Mouse (Mus musculus) heart, embryonic 14.5 days (tissue): ENCODE results near the gene Alpk1. TPM values are rescaled to one million over a fixed set of nuclear protein-coding genes. Genes with fewer than 3 reads are reported as not detected.

Experiments used
- ATAC-seq: fragments of 200-750 bp; cut with Nextera tagmentation; 2 replicates; pipeline ENCODE4 v1.8.0; 2017; ENCODE audit warnings: low read depth, moderate TSS enrichment; ENCODE audit not compliant: insufficient number of reproducible peaks, insufficient read depth, low FRiP score
- H3K27ac ChIP-seq, 2 experiments: fragments of 200-500 bp in 1 of 2; fragments of 300-500 bp in 1 of 2; sonication (generic) in 1 of 2; replicated peaks in 1 of 2; 2 replicates each; pipeline ENCODE4 v1.5.1; 2012 to 2014; ENCODE audit warnings: low read depth in 2 of 2, low read length in 2 of 2, control low read depth in 1 of 2, mild to moderate bottlenecking in 1 of 2, mixed read lengths in 1 of 2; ENCODE audit not compliant: control insufficient read depth in 1 of 2, insufficient read depth in 1 of 2
- H3K27me3 ChIP-seq: fragments of 300-500 bp; sonication (generic); 2 replicates; pipeline ENCODE4 v1.6.1; 2014; ENCODE audit warnings: mild to moderate bottlenecking, low read length, control low read depth; ENCODE audit not compliant: control insufficient read depth, insufficient read depth
- H3K36me3 ChIP-seq: fragments of 300-500 bp; sonication (generic); 2 replicates; pipeline ENCODE4 v1.6.1; 2014; ENCODE audit warnings: mild to moderate bottlenecking, control low read depth, low read length, mixed read lengths; ENCODE audit not compliant: control insufficient read depth, insufficient read depth
- H3K4me1 ChIP-seq, 2 experiments: fragments of 200-500 bp in 1 of 2; fragments of 300-500 bp in 1 of 2; sonication (generic) in 1 of 2; 2 replicates each; pipeline ENCODE4 v1.6.1; 2012 to 2014; ENCODE audit warnings: low read length in 2 of 2, control low read depth in 1 of 2, mixed read lengths in 1 of 2; ENCODE audit not compliant: control insufficient read depth in 2 of 2, insufficient read depth in 2 of 2
- H3K4me2 ChIP-seq: fragments of 300-500 bp; sonication (generic); 2 replicates; pipeline ENCODE4 v1.6.1; 2014; ENCODE audit warnings: mild to moderate bottlenecking, low read length
- H3K4me3 ChIP-seq, 2 experiments: fragments of 200-500 bp in 1 of 2; fragments of 300-500 bp in 1 of 2; sonication (generic) in 1 of 2; 2 replicates each; pipeline ENCODE4 v1.5.1; 2012 to 2014; ENCODE audit warnings: low read length in 2 of 2, mild to moderate bottlenecking in 2 of 2, control low read depth in 1 of 2, low read depth in 1 of 2, moderate library complexity in 1 of 2; ENCODE audit not compliant: control insufficient read depth in 1 of 2, insufficient read depth in 1 of 2
- H3K9ac ChIP-seq: fragments of 300-500 bp; sonication (generic); 2 replicates; pipeline ENCODE4 v1.6.1; 2014; ENCODE audit warnings: mild to moderate bottlenecking, low read length
- H3K9me3 ChIP-seq: fragments of 300-500 bp; sonication (generic); 2 replicates; pipeline ENCODE4 v1.6.1; 2016; ENCODE audit warnings: low read length, control low read depth; ENCODE audit not compliant: control insufficient read depth
- WGBS: fragments of 180-500 bp; shearing (Covaris S2); extraction: QIAGEN DNeasy Blood & Tissue Kit; methylation state at CpG from one replicate; pipeline ENCODE4 v1.1.7; 2014; 5-methylcytosine and 5-hydroxymethylcytosine counted together
- polyA plus RNA-seq: library from polyadenylated mRNA; unstranded; fragments of >200 nt; fragmentation: Nextera tagmentation; extraction: Ambion mirVana; gene quantifications from 2 replicates; pipeline ENCODE4 v1.2.1, GENCODE M21; 2014

Gene Alpk1
- polyA plus RNA-seq, 1 experiment from 2014 or later, result 2.0 TPM

- ATAC-seq, result no peak
- 70% methylated on average over 7 of the region's 7 CpGs for WGBS
- Histone ChIP-seq H3K36me3 (peaks cover 51% of the 10 kb centered on the region), H3K4me3 (no peak overlapping the region), H3K4me2 (no peak overlapping the region), H3K27ac (no peak overlapping the region), H3K9me3 (no peaks in the 10 kb centered on the region), H3K27me3 (no peaks in the 10 kb centered on the region), H3K9ac (no peak overlapping the region), H3K4me1 (no peaks in the 10 kb centered on the region)
Observed at GRCm38 (mm10) chr3:127817120-127817683, 36.9 kb upstream of the Alpk1 start.

- 89% methylated on average over 7 of the region's 7 CpGs for WGBS
- Histone ChIP-seq H3K4me1 (peaks cover 0 to 2% of the 10 kb centered on the region in 2 experiments; a peak in 1 of 4 replicates), H3K36me3 (peaks cover 62% of the 10 kb centered on the region), H3K4me2 (no peak overlapping the region), H3K27me3 (no peaks in the 10 kb centered on the region), H3K27ac (no peak overlapping the region), H3K9me3 (no peaks in the 10 kb centered on the region), H3K4me3 (no peak overlapping the region), H3K9ac (no peak overlapping the region)
- ATAC-seq, result no peak
Observed at GRCm38 (mm10) chr3:127809103-127809502, 28.8 kb upstream of the Alpk1 start.

GRCm38 (mm10) chr3:127807846-127808245 lies 27.5 kb upstream of the Alpk1 start:
- Histone ChIP-seq H3K4me1 (peaks cover 0 to 2% of the 10 kb centered on the region in 2 experiments; a peak in 1 of 4 replicates), H3K27ac (no peak overlapping the region), H3K9ac (no peak overlapping the region), H3K9me3 (no peaks in the 10 kb centered on the region), H3K27me3 (no peaks in the 10 kb centered on the region), H3K36me3 (peaks cover 50% of the 10 kb centered on the region), H3K4me2 (no peak overlapping the region), H3K4me3 (no peak overlapping the region)
- ATAC-seq, result no peak
- 87% methylated on average over 5 of the region's 5 CpGs for WGBS

- no peak overlapping the region for H3K4me3 ChIP-seq
- no peak overlapping the region for H3K27ac ChIP-seq
- no peaks in the 10 kb centered on the region for H3K9me3 ChIP-seq
- no peaks in the 10 kb centered on the region for H3K27me3 ChIP-seq
- H3K9ac ChIP-seq, result no peak overlapping the region
- peaks cover 0 to 2% of the 10 kb centered on the region in 2 experiments; a peak in 1 of 4 replicates for H3K4me1 ChIP-seq
- ATAC-seq, result no peak
- 85% methylated on average over 6 of the region's 6 CpGs for WGBS
- H3K36me3 ChIP-seq, result peaks cover 36% of the 10 kb centered on the region
- no peak overlapping the region for H3K4me2 ChIP-seq
Observed at GRCm38 (mm10) chr3:127805991-127806390, 25.7 kb upstream of the Alpk1 start.

DNA sequence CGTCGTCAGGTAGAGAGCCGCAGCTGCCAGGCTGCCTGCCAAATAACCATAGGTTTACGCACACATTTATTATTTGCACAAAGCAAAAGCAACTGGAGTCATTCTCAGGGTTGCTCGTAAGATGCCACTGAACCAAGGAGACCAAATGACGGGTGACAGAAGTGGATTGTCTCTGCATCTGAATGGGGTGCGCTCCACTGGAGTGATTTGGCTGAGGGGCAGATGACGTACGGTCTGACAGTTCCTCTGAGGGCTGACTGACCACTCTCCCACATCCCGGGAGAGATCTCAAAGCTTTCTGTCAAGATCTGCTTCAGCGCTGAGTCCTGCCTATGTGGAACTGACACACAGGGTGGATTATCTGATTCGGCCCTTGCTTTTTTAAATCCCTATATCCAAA lies 24.7 kb upstream of the Alpk1 start:
- no peak overlapping the region for H3K27ac ChIP-seq
- WGBS, result 84% methylated on average over 12 of the region's 12 CpGs
- H3K36me3 ChIP-seq, result peaks cover 36% of the 10 kb centered on the region
- no peaks in the 10 kb centered on the region for H3K27me3 ChIP-seq
- no peaks in the 10 kb centered on the region for H3K9me3 ChIP-seq
- peaks cover 0 to 2% of the 10 kb centered on the region in 2 experiments; a peak in 1 of 4 replicates for H3K4me1 ChIP-seq
- ATAC-seq, result no peak
- no peak overlapping the region for H3K4me3 ChIP-seq
- H3K4me2 ChIP-seq, result no peak overlapping the region
- H3K9ac ChIP-seq, result no peak overlapping the region

GRCm38 (mm10) chr3:127804439-127804838 lies 24.1 kb upstream of the Alpk1 start:
- H3K9ac ChIP-seq, result no peak overlapping the region
- 77% methylated on average over 4 of the region's 4 CpGs for WGBS
- no peaks in the 10 kb centered on the region for H3K4me1 ChIP-seq
- H3K27ac ChIP-seq, result no peak overlapping the region
- peaks cover 34% of the 10 kb centered on the region for H3K36me3 ChIP-seq
- ATAC-seq, result no peak
- H3K4me2 ChIP-seq, result no peak overlapping the region
- H3K27me3 ChIP-seq, result no peaks in the 10 kb centered on the region
- H3K9me3 ChIP-seq, result no peaks in the 10 kb centered on the region
- no peak overlapping the region for H3K4me3 ChIP-seq

DNA sequence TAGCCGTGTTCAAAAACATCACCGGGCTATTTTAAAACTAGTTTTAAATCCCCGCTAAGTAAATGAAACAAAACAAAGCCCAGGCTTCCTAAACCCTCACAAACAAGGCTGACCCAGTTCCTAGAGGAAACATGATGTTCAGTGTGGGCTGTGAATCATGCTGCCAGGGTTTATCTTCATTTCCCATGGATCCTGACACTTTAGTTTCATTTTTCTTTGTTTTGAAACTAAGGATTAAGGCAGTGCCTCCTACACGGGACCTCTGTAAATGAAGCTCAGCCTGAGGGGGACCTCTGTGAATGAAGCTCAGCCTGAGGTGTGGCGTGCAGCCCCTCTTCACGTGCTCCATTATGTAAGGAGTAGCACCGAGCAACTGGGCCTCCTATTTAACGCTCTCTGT lies 22.5 kb upstream of the Alpk1 start:
- H3K4me3 ChIP-seq, result no peak overlapping the region
- H3K27ac ChIP-seq, result no peak overlapping the region
- 36% methylated on average over 8 of the region's 8 CpGs for WGBS
- no peak overlapping the region for H3K9ac ChIP-seq
- H3K36me3 ChIP-seq, result peaks cover 18% of the 10 kb centered on the region
- no peaks in the 10 kb centered on the region for H3K4me1 ChIP-seq
- no peak for ATAC-seq
- H3K27me3 ChIP-seq, result no peaks in the 10 kb centered on the region
- peak overlapping the region; percentile 34 for H3K4me2 ChIP-seq
- H3K9me3 ChIP-seq, result no peaks in the 10 kb centered on the region

DNA sequence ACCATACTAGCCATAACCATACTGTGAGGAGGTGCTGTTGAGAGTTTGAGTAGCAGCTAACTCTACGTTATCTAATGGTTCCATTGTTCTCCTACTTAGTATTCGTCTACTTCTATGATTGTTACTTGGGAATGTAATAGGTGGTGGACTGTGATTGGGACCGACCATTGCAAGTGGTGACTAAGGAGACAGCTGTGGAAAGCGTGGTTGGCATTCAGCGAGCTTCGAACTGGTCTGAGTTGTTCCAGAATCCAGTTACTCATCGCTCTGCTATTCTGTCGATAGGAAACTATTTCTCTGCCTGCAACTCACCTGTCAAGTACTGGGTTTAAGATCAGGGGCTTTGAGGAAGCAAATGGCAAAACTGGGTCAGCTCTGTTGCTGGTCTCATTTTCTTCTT lies 20.8 kb upstream of the Alpk1 start:
- no peaks in the 10 kb centered on the region for H3K9me3 ChIP-seq
- H3K27ac ChIP-seq, result no peak overlapping the region
- 83% methylated on average over 8 of the region's 8 CpGs for WGBS
- no peak overlapping the region for H3K4me3 ChIP-seq
- no peak for ATAC-seq
- no peak overlapping the region for H3K9ac ChIP-seq
- no peak overlapping the region for H3K4me2 ChIP-seq
- no peaks in the 10 kb centered on the region for H3K27me3 ChIP-seq
- H3K36me3 ChIP-seq, result peaks cover 6% of the 10 kb centered on the region
- H3K4me1 ChIP-seq, result no peaks in the 10 kb centered on the region
